Mouse (Mus musculus): ENCODE results near the gene Zbtb20. TPM values are rescaled to one million over a fixed set of nuclear protein-coding genes. Genes with fewer than 3 reads are reported as not detected.

The Zbtb20 gene
- polyA plus RNA-seq, 1 experiment: 72.7 TPM

DNA sequence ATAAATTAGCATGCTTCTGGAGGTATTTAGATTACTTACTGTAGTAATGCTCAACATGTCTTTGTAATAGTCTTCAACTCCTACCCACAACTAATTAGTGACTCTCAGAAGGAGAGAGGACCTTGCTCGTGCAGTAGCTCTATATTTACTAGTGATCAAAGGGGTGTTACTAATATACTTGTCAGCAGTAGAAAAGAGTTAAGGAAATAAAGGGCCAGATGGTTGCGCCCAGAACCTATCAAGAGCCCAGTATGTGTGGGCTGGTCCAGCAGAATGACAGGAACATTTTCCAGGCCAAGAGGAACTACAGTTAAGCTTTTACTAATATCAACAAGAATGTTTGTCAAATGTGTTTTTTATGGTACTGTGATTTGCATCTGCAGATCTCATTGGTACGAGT is 153.6 kb downstream of the Zbtb20 start:
- TF ChIP-seq POLR2A (IDR thresholded peaks at IDR 0.05; ENCODE audit: insufficient read depth, low read depth, low read length) (no peak), CTCF (IDR thresholded peaks at IDR 0.05; ENCODE audit: insufficient read depth, low read depth, low read length) (no peak)

DNA sequence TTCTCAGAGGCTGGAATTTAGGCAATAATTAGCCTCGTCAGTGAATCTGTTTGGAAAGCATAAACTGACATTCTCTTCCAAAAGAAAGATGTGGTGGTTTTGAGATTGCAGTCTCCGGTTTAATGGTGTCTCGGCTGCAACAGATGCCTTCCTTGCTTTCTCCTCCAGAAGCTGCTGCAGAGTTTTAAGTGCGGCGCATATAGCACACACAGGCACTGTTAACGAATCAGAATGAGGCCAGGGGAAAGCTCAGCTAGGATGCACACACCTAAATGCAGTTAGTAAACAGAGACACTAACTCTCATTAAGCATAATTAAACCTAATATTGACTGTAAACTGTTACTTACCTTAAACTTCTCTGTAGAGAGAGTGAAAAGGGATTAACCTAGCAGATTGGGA is 160.0 kb downstream of the Zbtb20 start:
- H3K27ac ChIP-seq (ENCODE audit: insufficient read depth, low read depth, low read length): no peak overlapping the region
- 67% methylated on average over 6 of the region's 6 CpGs for WGBS
- no peak for TF ChIP-seq CTCF (IDR thresholded peaks at IDR 0.05; ENCODE audit: insufficient read depth, low read depth, low read length)
- TF ChIP-seq POLR2A (IDR thresholded peaks at IDR 0.05; ENCODE audit: insufficient read depth, low read depth, low read length): no peak
- no peak overlapping the region for H3K4me3 ChIP-seq (ENCODE audit: insufficient read depth, low read depth, low read length)
- H3K4me1 ChIP-seq (ENCODE audit: control insufficient read depth, insufficient read depth, low read length): no peaks in the 10 kb centered on the region

More for the DNA sequence above, 153.6 kb downstream of the Zbtb20 start:
- WGBS: 39% methylated on average over 3 of the region's 3 CpGs
- H3K4me3 ChIP-seq (ENCODE audit: insufficient read depth, low read depth, low read length): no peak overlapping the region
- H3K27ac ChIP-seq (ENCODE audit: insufficient read depth, low read depth, low read length): no peak overlapping the region
- no peaks in the 10 kb centered on the region for H3K4me1 ChIP-seq (ENCODE audit: control insufficient read depth, insufficient read depth, low read length)

DNA sequence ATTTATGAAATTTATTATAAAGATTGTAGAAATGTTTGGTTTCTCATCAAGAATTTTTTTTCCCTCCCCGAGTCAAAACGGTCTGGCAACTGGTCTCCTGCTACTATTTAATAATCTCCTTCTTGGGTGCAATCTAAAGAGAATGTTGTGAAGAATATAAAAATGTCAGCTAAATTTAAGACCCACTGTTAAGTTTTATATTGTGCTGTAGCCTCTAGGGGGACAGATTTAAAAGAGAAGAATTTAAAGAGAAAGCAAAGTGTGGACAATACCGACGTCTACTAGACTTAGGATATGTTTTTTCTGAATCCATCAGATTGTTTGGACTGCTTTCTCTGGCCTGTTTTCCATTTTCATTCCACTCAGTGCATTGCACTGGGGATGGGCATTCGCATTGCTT is 160.8 kb downstream of the Zbtb20 start:
- no peak for TF ChIP-seq POLR2A (IDR thresholded peaks at IDR 0.05; ENCODE audit: insufficient read depth, low read depth, low read length)
- TF ChIP-seq CTCF (IDR thresholded peaks at IDR 0.05; ENCODE audit: insufficient read depth, low read depth, low read length): no peak
- H3K4me1 ChIP-seq (ENCODE audit: control insufficient read depth, insufficient read depth, low read length): no peaks in the 10 kb centered on the region
- no peak overlapping the region for H3K27ac ChIP-seq (ENCODE audit: insufficient read depth, low read depth, low read length)
- WGBS: 77% methylated on average over 5 of the region's 5 CpGs
- H3K4me3 ChIP-seq (ENCODE audit: insufficient read depth, low read depth, low read length): no peak overlapping the region

GRCm38 (mm10) chr16:43037320-43037719 is 161.6 kb downstream of the Zbtb20 start:
- Histone ChIP-seq H3K4me1 (ENCODE audit: control insufficient read depth, insufficient read depth, low read length) (no peaks in the 10 kb centered on the region), H3K27ac (ENCODE audit: insufficient read depth, low read depth, low read length) (no peak overlapping the region), H3K4me3 (ENCODE audit: insufficient read depth, low read depth, low read length) (no peak overlapping the region)
- WGBS: 84% methylated on average over 4 of the region's 4 CpGs
- TF ChIP-seq CTCF (IDR thresholded peaks at IDR 0.05; ENCODE audit: insufficient read depth, low read depth, low read length) (no peak), POLR2A (IDR thresholded peaks at IDR 0.05; ENCODE audit: insufficient read depth, low read depth, low read length) (no peak)

GRCm38 (mm10) chr16:43045611-43046010 is 169.9 kb downstream of the Zbtb20 start:
- no peak overlapping the region for H3K4me3 ChIP-seq (ENCODE audit: insufficient read depth, low read depth, low read length)
- TF ChIP-seq POLR2A (IDR thresholded peaks at IDR 0.05; ENCODE audit: insufficient read depth, low read depth, low read length) (no peak), CTCF (IDR thresholded peaks at IDR 0.05; ENCODE audit: insufficient read depth, low read depth, low read length) (no peak)

DNA sequence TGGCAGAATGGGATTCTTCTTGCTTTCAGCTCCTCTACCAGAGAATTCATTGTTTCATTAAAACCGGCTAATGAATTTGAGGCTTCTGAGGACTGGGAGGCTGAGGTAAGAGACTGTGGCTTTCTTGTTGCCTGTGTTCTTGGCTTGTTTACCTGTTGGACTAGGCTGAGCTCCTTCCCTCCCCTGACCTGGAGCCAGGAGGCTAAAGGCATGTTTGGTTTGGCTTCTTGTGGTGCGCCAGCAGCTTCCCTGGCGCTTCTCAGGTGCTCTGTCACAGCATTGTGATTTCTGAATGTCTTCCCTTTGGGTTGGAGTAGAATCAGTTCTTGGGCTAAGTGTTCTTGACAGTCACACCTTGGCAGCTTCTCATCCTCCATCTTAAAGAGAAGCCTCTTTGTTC is 171.0 kb downstream of the Zbtb20 start:
- WGBS: 87% methylated on average over 3 of the region's 3 CpGs
- Histone ChIP-seq H3K4me1 (ENCODE audit: control insufficient read depth, insufficient read depth, low read length) (no peaks in the 10 kb centered on the region), H3K4me3 (ENCODE audit: insufficient read depth, low read depth, low read length) (no peak overlapping the region), H3K27ac (ENCODE audit: insufficient read depth, low read depth, low read length) (no peak overlapping the region)
- TF ChIP-seq POLR2A (IDR thresholded peaks at IDR 0.05; ENCODE audit: insufficient read depth, low read depth, low read length): no peak
- no peak for TF ChIP-seq CTCF (IDR thresholded peaks at IDR 0.05; ENCODE audit: insufficient read depth, low read depth, low read length)

More at GRCm38 (mm10) chr16:43045611-43046010, 169.9 kb downstream of the Zbtb20 start:
- H3K27ac ChIP-seq (ENCODE audit: insufficient read depth, low read depth, low read length): no peak overlapping the region
- H3K4me1 ChIP-seq (ENCODE audit: control insufficient read depth, insufficient read depth, low read length): no peaks in the 10 kb centered on the region

- Histone ChIP-seq H3K4me3 (ENCODE audit: insufficient read depth, low read depth, low read length) (no peak overlapping the region), H3K4me1 (ENCODE audit: control insufficient read depth, insufficient read depth, low read length) (peaks cover 2% of the 10 kb centered on the region; the same call in 1 of the 2 replicates), H3K27ac (ENCODE audit: insufficient read depth, low read depth, low read length) (no peak overlapping the region)
- TF ChIP-seq CTCF (IDR thresholded peaks at IDR 0.05; ENCODE audit: insufficient read depth, low read depth, low read length): no peak
- no peak for TF ChIP-seq POLR2A (IDR thresholded peaks at IDR 0.05; ENCODE audit: insufficient read depth, low read depth, low read length)
- 93% methylated on average over 3 of the region's 3 CpGs for WGBS
Measured at GRCm38 (mm10) chr16:43069666-43070295, 194.1 kb downstream of the Zbtb20 start.

DNA sequence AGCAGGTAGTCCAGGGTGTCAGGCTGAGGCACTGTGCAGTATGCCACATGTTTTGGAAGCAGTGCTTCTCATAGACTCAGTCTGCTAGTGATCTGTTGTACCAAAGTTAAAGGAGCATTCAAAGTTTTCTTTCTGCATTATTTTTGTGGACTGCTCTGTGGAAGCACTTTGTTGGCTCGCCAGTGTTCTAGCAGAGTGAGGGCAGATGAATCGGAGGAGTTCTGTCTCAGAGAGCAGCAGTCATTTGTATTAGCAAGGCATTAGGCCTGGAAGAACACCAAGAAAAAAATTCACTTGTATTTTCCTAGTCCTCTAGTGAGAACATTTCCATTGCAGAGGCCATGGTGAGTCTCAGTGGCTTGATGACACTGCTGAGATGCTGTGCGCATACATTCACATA is 196.2 kb downstream of the Zbtb20 start:
- peaks cover 2% of the 10 kb centered on the region; the same call in 1 of the 2 replicates for H3K4me1 ChIP-seq (ENCODE audit: control insufficient read depth, insufficient read depth, low read length)
- H3K27ac ChIP-seq (ENCODE audit: insufficient read depth, low read depth, low read length): 0 out of 2 replicates have a peak overlapping the region, but pooled peaks have one; percentile 6
- H3K4me3 ChIP-seq (ENCODE audit: insufficient read depth, low read depth, low read length): no peak overlapping the region
- no peak for TF ChIP-seq POLR2A (IDR thresholded peaks at IDR 0.05; ENCODE audit: insufficient read depth, low read depth, low read length)
- TF ChIP-seq CTCF (IDR thresholded peaks at IDR 0.05; ENCODE audit: insufficient read depth, low read depth, low read length): no peak
- 74% methylated on average over 3 of the region's 3 CpGs for WGBS

DNA sequence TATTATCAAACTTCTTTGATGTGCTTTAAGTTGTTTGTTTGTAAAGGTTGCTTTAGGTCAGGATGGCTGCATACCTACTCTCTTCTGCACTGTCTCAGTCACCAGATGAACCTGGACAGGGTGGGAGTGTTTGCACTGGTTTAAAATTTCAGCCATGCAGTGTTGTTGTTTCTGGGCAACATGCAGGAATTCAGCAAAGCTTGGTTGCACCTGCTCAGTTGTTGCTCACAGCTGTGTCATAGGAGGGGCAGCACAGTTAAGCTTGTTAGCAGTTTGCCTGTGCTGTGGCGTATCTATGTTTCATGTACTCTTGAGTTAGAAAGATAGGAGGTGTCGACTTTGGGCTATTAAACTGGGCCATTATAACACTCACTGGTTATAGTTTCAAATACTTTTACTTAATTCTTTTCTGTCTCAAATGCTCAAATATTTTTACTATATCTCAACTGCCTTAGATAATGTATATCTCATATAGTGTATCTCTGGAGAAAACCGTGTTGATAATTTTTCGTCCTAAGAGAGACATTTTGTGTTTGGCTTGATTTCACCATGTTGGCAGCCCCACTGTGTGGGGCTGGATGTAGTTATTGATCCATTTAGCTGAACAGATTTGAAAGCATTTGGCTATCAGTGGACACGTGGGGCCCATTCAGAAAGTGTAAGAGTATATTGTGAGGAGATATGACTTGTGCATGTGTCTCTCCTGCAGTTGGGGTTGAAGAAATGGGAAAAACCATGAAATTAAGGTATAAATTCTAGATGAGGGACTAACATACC is 197.3 kb downstream of the Zbtb20 start:
- H3K27ac ChIP-seq (ENCODE audit: insufficient read depth, low read depth, low read length): no peak overlapping the region
- WGBS: 84% methylated on average over 5 of the region's 5 CpGs

More for the DNA sequence above, 197.3 kb downstream of the Zbtb20 start:
- TF ChIP-seq CTCF (IDR thresholded peaks at IDR 0.05; ENCODE audit: insufficient read depth, low read depth, low read length): no peak
- TF ChIP-seq POLR2A (IDR thresholded peaks at IDR 0.05; ENCODE audit: insufficient read depth, low read depth, low read length): no peak
- no peak overlapping the region for H3K4me3 ChIP-seq (ENCODE audit: insufficient read depth, low read depth, low read length)
- peaks cover 2% of the 10 kb centered on the region; the same call in 1 of the 2 replicates for H3K4me1 ChIP-seq (ENCODE audit: control insufficient read depth, insufficient read depth, low read length)

Data from olfactory bulb, adult 2 months (tissue).